Mouse (Mus musculus): ENCODE results near the gene Tssk3. TPM values are rescaled to one million over a fixed set of nuclear protein-coding genes. Genes with fewer than 3 reads are reported as not detected.

Gene Tssk3
- under 1 TPM in 1 of 2 experiments, not detected in 1; 0.12 TPM for polyA plus RNA-seq (2017; shearing (Covaris generic))

GRCm38 (mm10) chr4:129490972-129491880 lies at the start of gene Tssk3, which contains the start of gene Fam229a:
Gene Tssk3, minus strand, starts transcription at chr4:129491022.
Gene Fam229a, plus strand, starts transcription at chr4:129491190.

GRCm38 (mm10) chr4:129513086-129513767 lies 22.4 kb upstream of the Tssk3 start, which contains the start of gene Marcksl1:
Gene Marcksl1, plus strand, starts transcription at chr4:129513581.

GRCm38 (mm10) chr4:129461183-129461960 lies 29.4 kb downstream of the Tssk3 start, which contains the start of gene Bsdc1:
Gene Bsdc1, plus strand, starts transcription at chr4:129461581.

GRCm38 (mm10) chr4:129440340-129441063 lies 50.3 kb downstream of the Tssk3 start, which contains the start of gene Zbtb8b:
Gene Zbtb8b, minus strand, starts transcription at chr4:129440853.

Other genes starting within 250 kb of the Tssk3 start
- gene C77080, start 229.6 kb downstream of the Tssk3 start, polyA plus RNA-seq (2017; shearing (Covaris generic)), result 1 to 10 TPM in 1 of 2 experiments, under 1 TPM in 1; 0.67 to 1.0 TPM
- under 1 TPM in 1 of 2 experiments, not detected in 1; 0.16 TPM for gene Sync, start 203.4 kb downstream of the Tssk3 start, polyA plus RNA-seq (2017; shearing (Covaris generic))
- 100 to 1,000 TPM; 289 to 317 TPM for gene Rbbp4, start 155.7 kb downstream of the Tssk3 start, polyA plus RNA-seq (2017; shearing (Covaris generic))
- gene Zbtb8os, start 155.3 kb downstream of the Tssk3 start, polyA plus RNA-seq (2017; shearing (Covaris generic)), result 10 to 100 TPM; 57.3 to 72.8 TPM
- 10 to 100 TPM; 10.9 to 17.0 TPM for gene Zbtb8a, start 112.9 kb downstream of the Tssk3 start, polyA plus RNA-seq (2017; shearing (Covaris generic))
- under 1 TPM; 0.05 to 0.15 TPM for gene Zbtb8b, start 50.2 kb downstream of the Tssk3 start, polyA plus RNA-seq (2017; shearing (Covaris generic))
- gene Bsdc1, start 29.4 kb downstream of the Tssk3 start, polyA plus RNA-seq (2017; shearing (Covaris generic)), result 10 to 100 TPM; 32.3 to 41.6 TPM
- gene Fam229a, start 168 bp upstream of the Tssk3 start, polyA plus RNA-seq (2017; shearing (Covaris generic)), result under 1 TPM in 1 of 2 experiments, not detected in 1; 0.67 TPM
- gene Marcksl1, start 22.6 kb upstream of the Tssk3 start, polyA plus RNA-seq (2017; shearing (Covaris generic)), result 10 to 100 TPM; 35.3 to 36.6 TPM
- gene Hdac1, start 51.7 kb upstream of the Tssk3 start, polyA plus RNA-seq (2017; shearing (Covaris generic)), result 100 to 1,000 TPM; 277 to 296 TPM
- 1,000 to 10,000 TPM; 1,474 to 1,514 TPM for gene Lck, start 82.6 kb upstream of the Tssk3 start, polyA plus RNA-seq (2017; shearing (Covaris generic))
- under 1 TPM; 0.42 to 0.60 TPM for gene Fam167b, start 87.5 kb upstream of the Tssk3 start, polyA plus RNA-seq (2017; shearing (Covaris generic))
- 100 to 1,000 TPM; 175 to 192 TPM for gene Eif3i, start 109.6 kb upstream of the Tssk3 start, polyA plus RNA-seq (2017; shearing (Covaris generic))
- 100 to 1,000 TPM; 197 to 198 TPM for gene Tmem234, start 109.6 kb upstream of the Tssk3 start, polyA plus RNA-seq (2017; shearing (Covaris generic))
- gene Dcdc2b, start 123.2 kb upstream of the Tssk3 start, polyA plus RNA-seq (2017; shearing (Covaris generic)), result 1 to 10 TPM; 3.3 to 5.4 TPM
- gene Iqcc, start 128.1 kb upstream of the Tssk3 start, polyA plus RNA-seq (2017; shearing (Covaris generic)), result 10 to 100 TPM; 30.2 to 39.2 TPM
- gene Ccdc28b, start 132.9 kb upstream of the Tssk3 start, polyA plus RNA-seq (2017; shearing (Covaris generic)), result 10 to 100 TPM; 41.9 to 47.5 TPM
- gene Txlna, start 150.0 kb upstream of the Tssk3 start, polyA plus RNA-seq (2017; shearing (Covaris generic)), result 10 to 100 TPM; 59.2 to 70.3 TPM
- gene Kpna6, start 181.7 kb upstream of the Tssk3 start, polyA plus RNA-seq (2017; shearing (Covaris generic)), result 10 to 100 TPM; 20.0 to 21.9 TPM
- 10 to 100 TPM; 19.2 to 20.0 TPM for gene Tmem39b, start 205.8 kb upstream of the Tssk3 start, polyA plus RNA-seq (2017; shearing (Covaris generic))